Mouse (Mus musculus): Measurements from ENCODE around the gene Nek3.

DNA sequence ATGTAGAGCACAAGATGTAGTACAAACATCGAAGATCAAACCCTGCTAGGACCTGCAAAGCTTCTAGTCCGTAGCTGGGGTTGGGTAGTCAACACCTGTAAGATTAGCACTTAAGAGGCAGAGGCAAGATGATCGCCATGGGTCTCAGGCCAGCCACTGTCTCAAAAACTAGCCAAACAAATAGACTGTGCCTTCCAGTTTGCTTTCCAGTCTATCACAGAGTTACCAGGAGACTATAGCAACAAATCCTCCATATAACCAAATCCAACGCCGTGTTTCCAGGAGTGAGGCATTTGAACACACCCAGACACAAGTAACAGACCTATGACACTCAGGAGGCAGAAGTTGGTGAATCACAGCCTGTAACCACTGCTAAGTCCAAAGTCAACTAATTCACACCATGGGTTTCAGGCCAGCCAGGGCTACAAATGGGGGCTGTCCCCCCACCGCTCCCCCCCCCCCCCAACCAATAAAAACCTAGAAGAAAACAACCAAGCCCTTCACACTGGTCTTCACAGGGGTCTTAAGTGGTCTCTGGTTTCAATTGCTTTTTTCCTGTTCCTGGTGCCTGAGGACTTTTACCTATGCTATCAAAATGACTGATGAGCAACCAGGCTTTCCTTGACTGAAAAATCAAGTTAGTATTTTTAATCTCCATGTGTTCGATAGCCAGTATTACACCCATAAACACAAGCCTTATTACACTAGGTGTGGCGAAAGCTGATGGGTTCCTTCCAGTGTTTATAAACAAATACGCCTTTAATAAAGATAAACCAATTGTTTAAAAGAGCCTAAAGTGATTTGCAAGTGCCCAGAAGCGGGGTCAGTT is 770 bp downstream of the Nek3 start:
- TF ChIP-seq CTCF (IDR thresholded peaks at IDR 0.05; ENCODE audit: low read depth, low read length) (no peak), POLR2A (IDR thresholded peaks at IDR 0.05; ENCODE audit: borderline replicate concordance, low read depth, low read length) (no peak)
